In genomic region chr8:127378994-127379858, GRCm38 (mm10) we compare ENCODE assay signal across 10 mouse cellular contexts.
A peak's percentile ranks its signal among the peaks of the same experiment; 100 is the strongest.
DNase-seq lines count a peak whose midpoint lies in the region; ATAC-seq and TF ChIP-seq lines count a peak whose summit lies in the region.
"Had no signal": no experiment of that assay in that cellular context is flagged by ENCODE, and none has a peak within 500 bp of the region (broad histone marks: within the 10 kb centered on the region; RNA-seq: fewer than 3 reads in every experiment).

No protein-coding gene starts in this region.

- H3K36me3 ChIP-seq in forebrain, embryonic 15.5 days = peaks cover 5% of the 10 kb centered on the region
- H3K36me3 ChIP-seq in forebrain, embryonic 11.5 days (ENCODE audit: control insufficient read depth, insufficient read depth, low read length) = no peaks in the 10 kb centered on the region; the same call in 1 of the 2 replicates
- H3K36me3 ChIP-seq in hindbrain, postnatal 0 days (ENCODE audit: insufficient read depth, low read length) = no peaks in the 10 kb centered on the region; the same call in 1 of the 2 replicates
- no peaks in the 10 kb centered on the region for H3K36me3 ChIP-seq in midbrain, embryonic 15.5 days (replicated peaks)
- peaks cover 9% of the 10 kb centered on the region for H3K36me3 ChIP-seq in stomach, postnatal 0 days (ENCODE audit: control insufficient read depth, insufficient read depth, low read length)
- peaks cover 5% of the 10 kb centered on the region; the same call in 1 of the 2 replicates for H3K36me3 ChIP-seq in heart, embryonic 11.5 days (ENCODE audit: control insufficient read depth, insufficient read depth, low read length)

- no peak overlapping the region for H3K4me2 ChIP-seq in forebrain, embryonic 15.5 days (replicated peaks)
- no peak overlapping the region for H3K4me2 ChIP-seq in forebrain, embryonic 11.5 days (ENCODE audit: low read depth, low read length, severe bottlenecking)
- no peak overlapping the region for H3K4me2 ChIP-seq in hindbrain, postnatal 0 days (ENCODE audit: low read depth, low read length)
- no peak overlapping the region for H3K4me2 ChIP-seq in midbrain, embryonic 15.5 days
- no peak overlapping the region for H3K4me2 ChIP-seq in stomach, postnatal 0 days (replicated peaks; ENCODE audit: low read depth)
- H3K4me2 ChIP-seq in heart, embryonic 11.5 days = no peak overlapping the region

- no peak for TF ChIP-seq CTCF in hindbrain, postnatal 0 days (IDR thresholded peaks at IDR 0.05; ENCODE audit: low read depth)
- TF ChIP-seq CTCF in stomach, postnatal 0 days (IDR thresholded peaks at IDR 0.05; ENCODE audit: low read depth) = no peak

- no peak overlapping the region for H3K9ac ChIP-seq in forebrain, embryonic 15.5 days (replicated peaks)
- H3K9ac ChIP-seq in forebrain, embryonic 11.5 days (ENCODE audit: low read length) = no peak overlapping the region
- no peak overlapping the region for H3K9ac ChIP-seq in hindbrain, postnatal 0 days (replicated peaks; ENCODE audit: low read length)
- peak overlapping the region; percentile 17; the same call in 1 of the 2 replicates for H3K9ac ChIP-seq in midbrain, embryonic 15.5 days
- no peak overlapping the region for H3K9ac ChIP-seq in stomach, postnatal 0 days (ENCODE audit: low read length)
- H3K9ac ChIP-seq in heart, embryonic 11.5 days (ENCODE audit: low read depth, low read length) = no peak overlapping the region

- H3K4me1 ChIP-seq in forebrain, embryonic 15.5 days = peaks cover 16% of the 10 kb centered on the region
- no peaks in the 10 kb centered on the region for H3K4me1 ChIP-seq in forebrain, embryonic 11.5 days (replicated peaks; ENCODE audit: control insufficient read depth, insufficient read depth, low read length)
- no peaks in the 10 kb centered on the region for H3K4me1 ChIP-seq in hindbrain, postnatal 0 days (ENCODE audit: insufficient read depth, low read length)
- peaks cover 12% of the 10 kb centered on the region for H3K4me1 ChIP-seq in midbrain, embryonic 15.5 days
- no peaks in the 10 kb centered on the region for H3K4me1 ChIP-seq in stomach, postnatal 0 days (replicated peaks; ENCODE audit: control insufficient read depth, insufficient read depth)
- H3K4me1 ChIP-seq in heart, embryonic 11.5 days (ENCODE audit: control insufficient read depth, insufficient read depth, low read length) = no peaks in the 10 kb centered on the region

- TF ChIP-seq EP300 in stomach, postnatal 0 days (optimal IDR thresholded peaks at IDR 0.05) = no peak

- H3K9me3 ChIP-seq in forebrain, embryonic 15.5 days = no peaks in the 10 kb centered on the region
- no peaks in the 10 kb centered on the region for H3K9me3 ChIP-seq in forebrain, embryonic 11.5 days (ENCODE audit: control insufficient read depth, low read length)
- no peaks in the 10 kb centered on the region for H3K9me3 ChIP-seq in hindbrain, postnatal 0 days (ENCODE audit: low read length)
- no peaks in the 10 kb centered on the region for H3K9me3 ChIP-seq in midbrain, embryonic 15.5 days
- H3K9me3 ChIP-seq in stomach, postnatal 0 days (ENCODE audit: control insufficient read depth, low read length) = no peaks in the 10 kb centered on the region
- no peaks in the 10 kb centered on the region for H3K9me3 ChIP-seq in heart, embryonic 11.5 days (replicated peaks; ENCODE audit: control insufficient read depth, low read length)

- 33% methylated on average over 11 of the region's 11 CpGs for WGBS in forebrain, embryonic 15.5 days
- 68% methylated on average over 11 of the region's 11 CpGs for WGBS in forebrain, embryonic 11.5 days
- WGBS in hindbrain, postnatal 0 days = 54% methylated on average over 11 of the region's 11 CpGs
- 26% methylated on average over 11 of the region's 11 CpGs for WGBS in midbrain, embryonic 15.5 days
- 80% methylated on average over 11 of the region's 11 CpGs for WGBS in stomach, postnatal 0 days
- WGBS in heart, embryonic 11.5 days (ENCODE audit: insufficient replicate concordance) = 78% methylated on average over 11 of the region's 11 CpGs

- H3K27me3 ChIP-seq in forebrain, embryonic 15.5 days = no peaks in the 10 kb centered on the region
- no peaks in the 10 kb centered on the region for H3K27me3 ChIP-seq in forebrain, embryonic 11.5 days (ENCODE audit: control insufficient read depth, insufficient read depth, low read length)
- no peaks in the 10 kb centered on the region for H3K27me3 ChIP-seq in hindbrain, postnatal 0 days (ENCODE audit: insufficient read depth, low read length)
- H3K27me3 ChIP-seq in midbrain, embryonic 15.5 days (replicated peaks) = no peaks in the 10 kb centered on the region
- H3K27me3 ChIP-seq in stomach, postnatal 0 days (ENCODE audit: control insufficient read depth, insufficient read depth, low read length) = no peaks in the 10 kb centered on the region
- no peaks in the 10 kb centered on the region for H3K27me3 ChIP-seq in heart, embryonic 11.5 days (ENCODE audit: control insufficient read depth, insufficient read depth, low read length)

- no peak overlapping the region for H3K4me3 ChIP-seq in forebrain, embryonic 15.5 days
- H3K4me3 ChIP-seq in forebrain, embryonic 11.5 days (ENCODE audit: low read depth, low read length) = no peak overlapping the region
- no peak overlapping the region for H3K4me3 ChIP-seq in hindbrain, postnatal 0 days (ENCODE audit: low read length)
- H3K4me3 ChIP-seq in midbrain, embryonic 15.5 days = no peak overlapping the region
- H3K4me3 ChIP-seq in stomach, postnatal 0 days (ENCODE audit: low read depth, low read length) = no peak overlapping the region
- H3K4me3 ChIP-seq in heart, embryonic 11.5 days (ENCODE audit: low read depth, low read length) = no peak overlapping the region

- H3K27ac ChIP-seq in forebrain, embryonic 15.5 days (replicated peaks) = peak overlapping the region; percentile 78
- H3K27ac ChIP-seq in forebrain, embryonic 11.5 days (ENCODE audit: low read depth, low read length) = no peak overlapping the region
- H3K27ac ChIP-seq in hindbrain, postnatal 0 days = no peak overlapping the region
- peak overlapping the region; percentile 69 for H3K27ac ChIP-seq in midbrain, embryonic 15.5 days
- H3K27ac ChIP-seq in stomach, postnatal 0 days (replicated peaks) = no peak overlapping the region
- H3K27ac ChIP-seq in heart, embryonic 11.5 days (ENCODE audit: low read depth, low read length) = no peak overlapping the region

- ATAC-seq in forebrain, embryonic 15.5 days (replicated peaks) = peak; percentile 99
- ATAC-seq in forebrain, embryonic 11.5 days (replicated peaks; ENCODE audit: low FRiP score) = no peak
- no peak for ATAC-seq in hindbrain, postnatal 0 days
- ATAC-seq in midbrain, embryonic 15.5 days (replicated peaks) = peak; percentile 87
- ATAC-seq in stomach, postnatal 0 days (ENCODE audit: low FRiP score, low TSS enrichment) = no peak
- ATAC-seq in heart, embryonic 11.5 days (replicated peaks; ENCODE audit: insufficient number of reproducible peaks, low FRiP score, low TSS enrichment) = no peak

- no peak for DNase-seq in forebrain, embryonic 11.5 days (ENCODE audit: low spot score)
- DNase-seq in brain, embryonic 18.5 days (ENCODE audit: low read depth, low spot score) = peak; percentile 68
- DNase-seq in hindbrain, postnatal 0 days (ENCODE audit: low spot score) = peak; percentile 56
- no peak for DNase-seq in Muller cell, postnatal 12 days (ENCODE audit: inconsistent ontology term)
- no peak for DNase-seq in stomach, postnatal 0 days (ENCODE audit: low spot score)
- DNase-seq: lung, adult 18-20 months; retina, postnatal 1 day had no signal

Comparison
In these comparisons a context has a peak if more than half of its experiments do, and no peak if none do; other contexts are left out.
1. ATAC-seq: peak in forebrain, embryonic 15.5 days (single experiment) and midbrain, embryonic 15.5 days (single experiment); none in forebrain, embryonic 11.5 days (single experiment), hindbrain, postnatal 0 days (single experiment), stomach, postnatal 0 days (single experiment) and heart, embryonic 11.5 days (single experiment).
2. H3K27ac ChIP-seq: peak in forebrain, embryonic 15.5 days (single experiment) and midbrain, embryonic 15.5 days (single experiment); none in forebrain, embryonic 11.5 days (single experiment), hindbrain, postnatal 0 days (single experiment), stomach, postnatal 0 days (single experiment) and heart, embryonic 11.5 days (single experiment).
3. DNase-seq: peak in brain, embryonic 18.5 days (single experiment) and hindbrain, postnatal 0 days (single experiment); none in forebrain, embryonic 11.5 days (single experiment), Muller cell, postnatal 12 days (single experiment) and stomach, postnatal 0 days (single experiment).